Mouse (Mus musculus) cerebral cortex, adult 2 months (tissue): ENCODE measurements around the gene Tmed3.

ENCODE experiments used
- WGBS: fragments of 180-500 bp; shearing (Covaris S2); methylation state at CpG from one replicate; pipeline ENCODE4 v1.1.7; 2018; 5-methylcytosine and 5-hydroxymethylcytosine counted together

Tmed3 gene

DNA sequence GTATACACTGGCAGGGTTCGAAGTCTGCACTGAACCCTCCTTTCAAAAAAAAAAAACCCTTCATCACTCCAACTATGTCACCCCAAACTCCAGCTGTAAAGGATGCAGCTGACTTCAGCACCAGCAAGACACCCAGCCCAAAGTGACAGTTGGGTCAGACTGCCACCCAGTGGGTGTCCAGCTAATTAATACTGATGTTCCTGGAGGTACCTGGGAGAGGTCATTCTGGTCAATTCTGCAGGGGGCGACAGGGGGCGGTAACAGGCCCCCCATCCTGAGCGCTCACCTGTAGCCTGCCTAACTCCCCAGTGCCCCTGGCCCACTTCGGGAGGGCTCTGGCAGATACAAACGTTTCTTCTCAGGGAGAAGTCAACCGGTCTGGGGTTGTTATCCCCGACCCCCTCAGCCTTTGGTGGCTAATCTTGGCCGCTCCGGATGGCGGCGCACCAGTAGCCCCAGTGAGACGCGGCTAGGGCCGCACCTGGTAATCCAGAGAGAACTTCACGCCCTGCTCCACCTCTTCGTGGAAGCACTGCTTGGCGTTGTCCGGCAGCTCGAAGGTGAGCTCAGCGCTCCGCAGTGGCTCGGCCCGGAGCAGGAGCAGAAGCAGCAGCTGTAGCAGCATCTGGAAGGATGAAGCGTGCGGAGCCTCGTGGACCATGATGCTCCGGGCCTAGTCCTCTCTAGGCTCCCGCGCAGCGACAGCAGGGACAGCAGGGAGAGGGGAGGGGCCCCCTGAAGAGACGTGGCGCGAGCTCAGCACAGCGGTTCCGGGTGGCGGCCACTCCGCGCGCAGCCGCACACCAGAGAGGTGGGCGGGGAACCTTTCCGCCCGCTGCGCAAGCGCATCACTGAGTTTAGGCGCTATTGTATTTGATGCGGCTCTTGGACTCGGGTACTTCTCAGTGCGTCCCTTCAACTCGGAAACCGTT lies at the start of gene Tmed3:
Gene Tmed3 (minus strand): TSS at position 804 of the 932 bp plus-strand sequence.
- WGBS, result 2% methylated on average over 52 of the region's 52 CpGs

DNA sequence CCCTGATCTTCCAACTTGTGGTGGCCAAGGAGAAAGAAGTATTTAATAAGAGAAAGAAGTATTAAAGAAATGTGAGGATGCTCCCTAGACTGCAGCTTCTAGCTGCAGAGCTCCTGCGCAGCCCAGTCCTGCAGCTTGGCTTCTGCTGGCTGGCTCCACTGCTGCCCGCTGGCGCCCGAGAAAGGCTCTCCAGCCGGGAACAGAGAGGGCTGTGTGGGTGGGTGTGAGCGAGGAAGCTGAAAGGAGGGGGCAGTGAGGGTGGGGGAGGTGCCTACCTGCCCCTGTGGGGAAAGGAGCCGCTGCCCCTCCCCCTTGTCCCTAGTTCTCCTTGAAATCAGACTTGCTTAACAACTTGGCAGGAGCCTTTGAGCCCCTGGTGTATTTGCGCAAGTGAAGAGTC lies 33.4 kb upstream of the Tmed3 start, which contains the start of gene Ankrd34c:
Gene Ankrd34c (minus strand): TSS at position 181 of the 400 bp plus-strand sequence.
- WGBS, result 2% methylated on average over 8 of the region's 8 CpGs

DNA sequence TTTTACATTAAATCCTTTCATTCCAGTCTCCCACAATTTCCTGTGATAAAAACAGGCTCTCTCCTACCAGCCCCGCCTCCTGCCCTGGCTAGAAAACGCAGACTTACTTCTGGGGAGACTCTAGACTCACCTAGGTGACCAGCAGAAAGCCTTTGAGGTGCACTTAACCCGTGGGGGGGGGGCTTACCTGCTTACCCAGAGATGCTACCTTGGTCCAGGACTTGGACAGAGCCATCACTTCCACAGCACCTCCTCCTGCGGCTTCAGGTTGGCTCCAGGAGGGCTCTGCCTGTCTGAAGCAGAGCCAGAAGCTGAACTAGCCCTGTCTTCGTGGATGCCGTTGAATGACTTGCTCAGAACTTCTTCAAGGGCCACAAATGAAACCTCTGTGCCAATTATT lies 33.0 kb upstream of the Tmed3 start:
- WGBS, result 7% methylated on average over 6 of the region's 6 CpGs

DNA sequence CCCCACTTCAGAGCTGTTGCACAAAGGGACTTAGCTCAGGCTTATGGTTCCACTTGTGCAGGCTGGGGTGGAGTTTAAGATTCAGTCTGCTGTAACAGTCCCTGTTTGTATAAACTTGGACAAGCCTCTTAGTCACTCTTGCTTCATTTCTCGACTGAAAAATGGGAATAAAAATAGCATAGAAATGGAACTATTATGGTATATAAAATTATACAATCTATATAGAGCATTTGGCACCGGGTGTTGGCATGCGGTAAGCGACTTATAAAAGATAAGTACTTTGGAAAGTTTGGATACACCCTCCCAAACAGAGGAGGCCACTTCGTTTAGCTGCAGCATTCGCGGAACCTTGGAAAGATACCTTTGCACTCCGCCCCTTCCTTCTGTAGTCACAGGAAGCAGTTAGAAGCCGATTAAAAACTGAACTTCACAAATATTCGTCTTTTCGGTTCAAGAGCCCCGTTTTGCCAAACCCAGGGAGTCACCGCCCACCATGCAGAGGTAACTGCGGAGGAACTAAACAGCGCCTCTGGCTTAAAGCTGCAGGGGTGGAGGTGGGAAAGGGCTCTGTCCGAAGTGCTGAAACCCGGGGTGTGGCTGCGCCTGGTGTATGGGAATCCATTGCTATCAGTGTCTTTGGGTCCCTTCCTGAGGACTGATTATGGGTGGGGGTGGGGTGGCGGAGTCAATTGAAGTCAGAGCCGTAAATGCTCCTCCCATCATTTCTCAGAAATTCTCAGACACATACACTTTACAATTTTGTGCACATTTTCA lies 32.3 kb upstream of the Tmed3 start:
- 4% methylated on average over 20 of the region's 20 CpGs for WGBS

DNA sequence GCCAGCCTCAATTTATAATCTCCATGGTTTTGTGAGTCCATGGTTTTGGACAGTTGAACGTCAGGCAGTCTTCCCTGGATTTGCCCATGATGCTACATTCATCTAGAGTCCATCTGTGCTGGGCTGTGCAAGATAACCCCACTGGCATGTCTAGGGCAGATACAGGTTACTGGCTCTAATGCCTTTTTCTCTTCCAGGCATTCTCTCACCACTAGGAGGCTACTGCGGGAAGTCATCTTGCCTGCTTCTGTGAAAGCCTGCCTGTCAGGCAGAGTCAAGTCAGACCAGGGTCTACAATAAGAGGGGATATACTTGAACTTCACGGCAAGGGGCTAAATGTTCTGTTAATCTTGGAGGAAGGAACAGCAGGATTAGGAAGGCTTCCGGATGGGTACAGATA lies 2.0 kb upstream of the Tmed3 start:
- 24% methylated on average over 4 of the region's 4 CpGs for WGBS

DNA sequence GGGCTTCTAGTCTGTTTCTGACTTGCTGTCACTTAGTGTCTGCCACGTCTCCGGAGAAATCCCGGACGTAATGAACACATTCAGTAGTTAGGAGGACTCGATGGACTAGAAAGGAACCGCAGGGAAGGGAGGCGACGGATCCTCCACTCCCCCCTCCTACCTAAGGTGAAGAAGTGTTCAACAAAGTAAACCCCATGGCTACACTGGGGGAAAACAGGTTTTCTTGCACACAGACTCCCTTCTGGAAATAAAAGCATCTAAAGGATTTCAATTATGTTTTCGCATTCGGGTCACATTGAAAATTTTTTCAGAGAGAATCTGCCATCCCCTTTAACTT lies 297 bp upstream of the Tmed3 start:
- 12% methylated on average over 10 of the region's 10 CpGs for WGBS

DNA sequence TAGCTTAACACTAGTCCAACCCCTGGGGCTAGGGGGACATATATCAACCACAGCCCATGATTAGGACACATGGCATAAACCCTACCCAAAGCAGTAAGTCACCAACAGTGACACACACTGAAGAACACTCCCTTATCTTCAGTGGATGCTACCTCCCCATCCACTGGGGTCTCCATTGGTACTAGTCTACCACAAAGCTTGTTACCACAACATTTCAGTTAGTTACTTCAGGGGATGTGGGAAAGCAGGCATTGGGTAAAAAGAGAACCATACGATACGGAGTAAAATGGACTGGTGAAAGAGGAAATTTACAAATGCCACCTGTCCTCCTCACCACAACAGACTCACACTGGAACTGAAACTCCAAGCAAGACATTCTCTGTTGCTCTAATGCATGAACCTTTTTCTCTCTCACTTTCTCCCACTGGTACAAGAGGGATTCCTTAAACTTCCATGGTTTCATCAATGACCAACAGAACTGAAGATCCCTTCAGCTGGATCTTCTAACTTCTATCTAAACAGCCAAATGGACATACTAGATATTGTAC lies 3.9 kb downstream of the Tmed3 start:
- WGBS, result 94% methylated on average over 2 of the region's 2 CpGs

DNA sequence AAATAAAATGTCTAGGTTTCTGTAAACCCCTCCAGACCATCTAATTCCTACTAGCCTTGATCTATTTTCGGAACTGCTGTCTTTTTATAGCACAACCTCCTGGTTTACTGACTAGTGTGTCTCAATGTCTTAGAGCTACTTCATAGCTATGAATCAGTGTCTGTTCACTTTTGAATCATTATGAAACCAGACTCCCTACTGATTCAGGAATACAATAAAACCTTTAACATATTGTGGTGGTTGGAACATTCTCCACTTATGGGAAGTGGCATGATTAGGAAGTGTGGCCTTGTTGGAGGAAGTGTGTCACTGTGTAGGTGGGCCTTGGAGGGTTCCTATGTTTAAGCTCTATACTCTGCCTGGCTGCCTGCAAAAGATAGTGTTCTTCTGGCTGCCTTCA lies 9.7 kb downstream of the Tmed3 start:
- WGBS, result 68% methylated on average over 1 of the region's 1 CpGs

DNA sequence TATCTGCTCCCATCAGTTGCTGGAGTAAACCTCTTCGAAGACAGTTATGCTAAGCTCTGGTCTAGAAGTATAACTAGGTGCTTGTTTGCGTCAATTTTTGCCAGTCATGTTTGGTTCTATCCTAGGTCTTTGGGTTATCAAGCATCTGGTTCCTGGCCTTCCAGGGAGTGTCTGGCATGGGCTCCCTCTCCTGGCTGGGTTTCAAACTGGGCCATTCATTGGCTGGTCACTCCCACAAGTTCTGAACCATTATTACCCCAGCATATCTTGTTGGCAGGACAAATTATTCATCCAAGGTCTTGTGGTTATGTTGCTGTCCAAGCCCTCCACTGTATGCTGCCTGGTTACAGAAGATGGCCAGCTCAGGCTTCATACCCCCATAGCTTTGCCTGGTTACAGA lies 11.2 kb downstream of the Tmed3 start:
- WGBS, result 99% methylated on average over 2 of the region's 2 CpGs

DNA sequence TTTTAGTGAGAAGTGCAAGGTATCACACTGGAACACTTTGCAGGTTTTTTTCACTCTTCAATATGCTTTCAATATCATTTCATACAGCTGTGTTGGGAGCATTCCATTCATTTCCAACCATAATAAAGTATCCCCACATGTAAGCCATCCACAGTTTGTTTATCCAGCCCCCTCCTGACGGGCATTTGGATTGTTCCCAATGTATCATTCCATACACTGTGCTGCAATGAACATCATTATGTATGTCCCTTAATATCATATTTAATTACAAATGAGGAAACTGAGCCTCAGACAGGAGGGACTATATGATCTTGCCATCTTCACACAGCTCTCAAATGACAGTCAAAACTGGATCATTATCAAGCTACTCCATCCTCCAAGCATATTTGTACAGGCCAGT lies 15.7 kb downstream of the Tmed3 start:
- 66% methylated on average over 1 of the region's 1 CpGs for WGBS

DNA sequence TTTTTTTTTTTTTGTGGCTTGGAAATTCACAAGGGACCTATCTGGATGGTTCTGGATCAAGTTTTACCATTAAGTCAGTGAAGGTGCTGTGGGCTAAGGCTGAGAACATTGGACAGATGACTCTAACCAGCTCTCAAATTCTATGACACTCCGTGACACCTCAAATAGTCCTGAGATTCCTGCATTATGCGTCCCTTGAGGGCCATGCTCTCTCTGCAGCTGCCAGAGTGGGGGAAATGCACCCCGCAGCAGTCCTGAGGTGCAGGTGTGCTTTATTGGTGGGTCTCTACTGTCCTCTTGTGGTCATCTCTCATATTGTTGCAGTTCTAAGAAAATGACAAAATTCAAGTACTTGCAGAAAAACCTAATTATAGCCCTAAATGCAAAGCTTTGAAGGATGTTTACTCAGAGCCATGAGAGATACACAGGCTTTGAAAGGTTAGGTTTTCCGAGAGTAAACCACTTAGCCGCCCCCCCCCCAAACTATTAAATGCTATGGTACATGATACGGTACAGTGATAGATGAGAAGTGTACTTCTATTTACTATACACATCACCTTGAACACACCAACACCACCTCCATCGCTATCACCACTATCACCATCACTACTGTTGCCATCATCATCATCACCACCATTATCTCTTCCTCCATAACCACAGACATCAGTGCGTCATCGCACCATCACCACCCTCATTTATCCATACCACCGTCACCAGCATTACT lies 17.2 kb downstream of the Tmed3 start:
- WGBS, result 59% methylated on average over 10 of the region's 10 CpGs

DNA sequence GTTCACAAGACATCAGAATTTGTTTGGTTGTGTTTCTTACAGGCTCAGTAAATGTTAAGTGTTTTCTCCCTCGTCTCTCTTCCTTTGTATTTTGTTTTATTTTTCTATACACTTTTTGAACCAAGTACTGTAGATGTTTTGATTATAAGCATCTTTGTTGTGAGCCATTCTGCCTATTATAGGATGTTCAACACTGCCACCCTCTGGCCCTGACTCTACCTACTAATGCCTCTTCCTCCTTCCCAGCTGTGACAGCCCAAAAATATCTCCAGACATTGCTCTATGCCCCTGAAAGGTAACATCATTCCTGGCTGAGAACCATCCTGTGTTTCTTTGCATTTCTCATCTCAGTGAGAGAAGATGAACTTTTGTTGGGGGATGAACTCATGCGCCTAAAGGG lies 18.6 kb downstream of the Tmed3 start:
- 69% methylated on average over 2 of the region's 2 CpGs for WGBS

DNA sequence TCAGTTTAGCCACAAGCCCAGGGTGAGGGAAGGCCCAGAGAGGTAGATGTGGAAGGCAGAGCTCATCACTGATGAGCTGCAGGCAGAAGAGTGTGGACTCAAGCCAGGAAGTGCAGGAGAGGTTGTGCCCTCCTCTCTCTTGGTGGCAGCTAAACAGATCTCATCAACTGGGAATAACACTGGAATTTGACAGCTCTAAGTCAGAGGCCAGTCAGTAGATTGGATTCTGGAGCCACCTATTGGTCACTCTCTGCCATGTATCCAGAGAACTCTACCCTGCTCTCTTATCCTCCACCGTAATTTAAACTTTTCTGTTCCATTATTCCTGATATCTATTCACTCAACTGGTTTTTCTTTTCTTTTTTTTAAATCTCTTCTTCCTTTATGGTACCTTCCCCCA lies 25.9 kb downstream of the Tmed3 start:
- WGBS, result 43% methylated on average over 1 of the region's 1 CpGs

DNA sequence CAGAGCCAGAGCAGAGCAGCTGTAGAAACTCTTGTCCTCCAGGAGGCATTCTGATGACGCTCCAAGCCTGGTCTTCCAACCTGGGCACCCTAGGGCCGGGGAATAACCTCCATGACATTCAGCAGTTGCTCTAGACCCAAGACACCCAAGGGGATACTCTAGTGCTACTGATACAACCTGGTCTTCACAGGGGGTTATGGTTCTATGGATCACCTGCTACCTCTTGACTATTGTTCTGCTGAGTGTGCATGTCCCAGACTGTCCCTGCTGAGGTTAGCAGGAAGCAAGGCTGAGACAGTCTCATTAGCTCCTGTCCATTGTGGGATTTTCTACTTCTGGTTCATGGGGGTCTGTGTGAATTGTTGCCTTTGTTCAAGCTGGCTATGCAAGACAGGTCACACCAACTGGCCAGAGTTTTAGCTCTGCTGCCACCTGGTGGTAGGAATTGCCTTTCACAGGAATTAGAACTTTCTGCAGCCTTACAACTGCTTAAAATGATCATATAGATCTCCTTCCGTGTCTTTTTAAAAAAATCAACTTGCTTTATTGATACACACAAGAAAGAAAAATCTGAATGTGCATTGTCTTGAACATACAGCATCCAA lies 30.8 kb downstream of the Tmed3 start:
- 54% methylated on average over 3 of the region's 3 CpGs for WGBS

DNA sequence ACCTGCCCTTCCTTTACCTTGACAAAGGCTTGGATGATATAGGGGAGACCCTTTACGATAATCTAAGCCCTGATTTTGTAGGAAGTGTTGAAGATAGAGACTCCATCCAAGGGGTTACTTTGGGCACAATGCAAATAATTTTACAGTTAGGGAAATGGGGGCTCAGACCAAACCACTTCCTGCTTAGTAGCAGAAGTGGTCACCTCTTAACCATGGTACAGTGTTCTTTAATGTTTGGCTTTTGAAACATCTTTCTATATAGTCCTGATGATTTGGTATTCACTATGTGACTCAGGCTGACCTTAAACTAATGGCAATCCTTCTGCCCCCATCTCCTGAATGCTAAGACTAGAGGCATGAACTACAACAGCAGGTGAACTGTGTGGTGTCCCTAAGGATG lies 31.5 kb downstream of the Tmed3 start:
- 95% methylated on average over 1 of the region's 1 CpGs for WGBS

DNA sequence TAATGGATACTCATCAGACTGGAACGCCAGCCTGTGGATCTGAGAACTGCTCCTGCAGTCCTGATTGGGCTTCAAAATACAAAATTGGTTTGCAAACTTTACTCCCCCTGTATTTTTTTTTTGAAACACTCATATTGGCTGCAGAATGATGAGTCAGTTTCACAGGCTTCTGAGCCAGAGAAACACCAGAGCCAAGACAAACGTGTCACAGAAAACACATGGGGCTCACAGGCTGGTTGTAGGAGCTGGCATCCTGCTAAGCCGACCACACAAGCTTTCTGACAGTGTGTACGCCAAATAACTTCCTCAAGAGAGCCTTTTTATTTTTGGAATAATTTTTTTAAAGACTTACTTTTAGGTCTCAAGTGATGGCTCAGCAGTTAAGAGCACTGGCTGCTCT lies 35.0 kb downstream of the Tmed3 start:
- 29% methylated on average over 4 of the region's 4 CpGs for WGBS

DNA sequence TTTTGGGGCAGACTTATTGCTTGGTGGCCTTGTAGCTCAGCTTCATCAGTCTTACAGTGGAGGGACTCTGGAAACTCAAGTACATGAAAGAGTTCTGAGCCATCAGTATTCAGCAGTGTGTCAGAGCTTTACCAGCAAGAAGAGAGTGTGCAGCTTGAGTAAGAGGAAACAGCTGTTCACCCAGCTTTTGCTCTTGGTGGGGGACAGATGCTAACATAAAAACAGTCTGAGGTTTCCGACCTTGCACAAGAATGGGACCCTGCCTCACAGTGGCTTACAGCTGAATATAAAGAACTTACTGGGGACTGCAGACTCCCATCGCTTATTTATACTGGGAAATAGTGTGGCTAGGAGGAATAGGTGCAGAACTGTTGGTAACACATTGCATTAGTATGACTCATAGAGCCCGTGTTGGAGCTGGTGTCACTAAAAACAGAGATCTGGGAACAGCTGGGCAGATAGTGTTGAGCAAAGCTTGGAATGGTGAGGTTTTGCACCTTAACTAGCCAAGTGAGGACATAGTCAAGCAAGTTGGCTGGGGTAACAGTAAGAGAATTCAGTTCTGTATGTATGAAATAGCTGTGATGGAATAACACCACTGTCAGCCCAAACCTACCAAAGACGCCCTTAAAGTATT lies 37.4 kb downstream of the Tmed3 start:
- WGBS, result 54% methylated on average over 4 of the region's 4 CpGs

DNA sequence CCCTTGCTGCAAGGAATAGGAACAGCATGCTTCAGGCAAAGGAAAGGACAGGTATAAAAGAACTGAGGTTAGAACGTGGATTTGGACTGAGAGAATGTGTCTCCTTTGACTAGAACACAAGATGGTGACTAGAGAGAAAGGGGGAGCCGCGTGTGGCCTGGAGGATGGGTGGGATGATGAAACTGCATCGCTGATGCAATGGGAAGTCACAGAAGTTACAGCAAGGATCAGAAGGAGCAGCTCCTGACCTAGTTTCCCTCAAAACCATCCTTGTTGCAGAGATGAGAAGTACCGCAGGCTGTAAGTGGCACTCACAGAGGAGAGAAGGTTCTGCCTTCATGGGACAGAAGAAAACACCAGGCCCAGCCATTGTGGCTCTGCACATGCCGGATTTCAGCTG lies 54.0 kb downstream of the Tmed3 start:
- 81% methylated on average over 6 of the region's 6 CpGs for WGBS
